Mouse (Mus musculus): ENCODE measurements around the gene Lrfn2. TPM values are rescaled to one million over a fixed set of nuclear protein-coding genes. Genes with fewer than 3 reads are reported as not detected.

Lrfn2 gene
- polyA plus RNA-seq, 1 experiment from 2014 or later: 8.7 TPM

GRCm38 (mm10) chr17:48972866-48973265 lies 40.7 kb downstream of the Lrfn2 start:
- Histone ChIP-seq H3K27me3 (no peaks in the 10 kb centered on the region), H3K9ac (replicated peaks) (no peak overlapping the region), H3K4me3 (no peak overlapping the region), H3K4me1 (peaks cover 52% of the 10 kb centered on the region), H3K27ac (replicated peaks) (no peak overlapping the region), H3K4me2 (replicated peaks) (no peak overlapping the region), H3K36me3 (no peaks in the 10 kb centered on the region), H3K9me3 (no peaks in the 10 kb centered on the region)
- 16% methylated on average over 6 of the region's 6 CpGs for WGBS
- ATAC-seq (replicated peaks): no peak

GRCm38 (mm10) chr17:48973394-48973793 lies 41.2 kb downstream of the Lrfn2 start:
- no peak for ATAC-seq (replicated peaks)
- no peak overlapping the region for H3K4me2 ChIP-seq (replicated peaks)
- no peak overlapping the region for H3K27ac ChIP-seq (replicated peaks)
- no peak overlapping the region for H3K9ac ChIP-seq (replicated peaks)
- no peaks in the 10 kb centered on the region for H3K36me3 ChIP-seq
- H3K9me3 ChIP-seq: no peaks in the 10 kb centered on the region
- peaks cover 57% of the 10 kb centered on the region for H3K4me1 ChIP-seq
- WGBS: 10% methylated on average over 3 of the region's 3 CpGs
- no peaks in the 10 kb centered on the region for H3K27me3 ChIP-seq
- no peak overlapping the region for H3K4me3 ChIP-seq

GRCm38 (mm10) chr17:48975055-48975454 lies 42.9 kb downstream of the Lrfn2 start:
- no peak overlapping the region for H3K9ac ChIP-seq (replicated peaks)
- no peak overlapping the region for H3K4me2 ChIP-seq (replicated peaks)
- peak overlapping the region; percentile 91 for H3K27ac ChIP-seq (replicated peaks)
- no peaks in the 10 kb centered on the region for H3K9me3 ChIP-seq
- WGBS: 35% methylated on average over 4 of the region's 4 CpGs
- peaks cover 58% of the 10 kb centered on the region for H3K4me1 ChIP-seq
- H3K36me3 ChIP-seq: no peaks in the 10 kb centered on the region
- no peaks in the 10 kb centered on the region for H3K27me3 ChIP-seq
- H3K4me3 ChIP-seq: no peak overlapping the region
- no peak for ATAC-seq (replicated peaks)

GRCm38 (mm10) chr17:48976611-48977022 lies 44.4 kb downstream of the Lrfn2 start:
- Histone ChIP-seq H3K36me3 (no peaks in the 10 kb centered on the region), H3K4me2 (replicated peaks) (peak overlapping the region; percentile 20; the same call in 1 of the 2 replicates), H3K4me3 (no peak overlapping the region), H3K27me3 (no peaks in the 10 kb centered on the region), H3K9ac (replicated peaks) (no peak overlapping the region), H3K27ac (replicated peaks) (peak overlapping the region; percentile 91), H3K4me1 (peaks cover 49% of the 10 kb centered on the region), H3K9me3 (no peaks in the 10 kb centered on the region)
- peak; percentile 89 for ATAC-seq (replicated peaks)
- WGBS: 2% methylated on average over 5 of the region's 5 CpGs

- 52% methylated on average over 1 of the region's 1 CpGs for WGBS
- H3K4me3 ChIP-seq: no peak overlapping the region
- no peak for ATAC-seq (replicated peaks)
- H3K4me2 ChIP-seq (replicated peaks): no peak overlapping the region
- H3K36me3 ChIP-seq: no peaks in the 10 kb centered on the region
- H3K27ac ChIP-seq (replicated peaks): no peak overlapping the region; the same call in 1 of the 2 replicates
- no peaks in the 10 kb centered on the region for H3K27me3 ChIP-seq
- H3K9me3 ChIP-seq: no peaks in the 10 kb centered on the region
- peaks cover 18% of the 10 kb centered on the region for H3K4me1 ChIP-seq
- no peak overlapping the region for H3K9ac ChIP-seq (replicated peaks)
Observed at GRCm38 (mm10) chr17:48995256-48995993, 63.2 kb downstream of the Lrfn2 start.

GRCm38 (mm10) chr17:48999463-49000227 lies 67.5 kb downstream of the Lrfn2 start:
- peaks cover 26% of the 10 kb centered on the region for H3K4me1 ChIP-seq
- H3K27ac ChIP-seq (replicated peaks): peak overlapping the region; percentile 71
- H3K9me3 ChIP-seq: no peaks in the 10 kb centered on the region
- no peak overlapping the region for H3K4me3 ChIP-seq
- H3K4me2 ChIP-seq (replicated peaks): peak overlapping the region; percentile 10; the same call in 1 of the 2 replicates
- no peaks in the 10 kb centered on the region for H3K36me3 ChIP-seq
- no peaks in the 10 kb centered on the region for H3K27me3 ChIP-seq
- 7% methylated on average over 11 of the region's 11 CpGs for WGBS
- no peak overlapping the region for H3K9ac ChIP-seq (replicated peaks)
- ATAC-seq (replicated peaks): peak; percentile 91

- H3K27ac ChIP-seq (replicated peaks): no peak overlapping the region
- H3K4me3 ChIP-seq: no peak overlapping the region
- H3K27me3 ChIP-seq: no peaks in the 10 kb centered on the region
- peaks cover 9% of the 10 kb centered on the region; the same call in 1 of the 2 replicates for H3K4me1 ChIP-seq
- H3K9ac ChIP-seq (replicated peaks): no peak overlapping the region
- no peak for ATAC-seq (replicated peaks)
- H3K36me3 ChIP-seq: no peaks in the 10 kb centered on the region
- no peaks in the 10 kb centered on the region for H3K9me3 ChIP-seq
- 78% methylated on average over 7 of the region's 7 CpGs for WGBS
- H3K4me2 ChIP-seq (replicated peaks): no peak overlapping the region
Observed at GRCm38 (mm10) chr17:49009384-49010073, 77.3 kb downstream of the Lrfn2 start.

- Histone ChIP-seq H3K9me3 (no peaks in the 10 kb centered on the region), H3K4me1 (peaks cover 8% of the 10 kb centered on the region; the same call in 1 of the 2 replicates), H3K4me3 (no peak overlapping the region), H3K27me3 (no peaks in the 10 kb centered on the region), H3K36me3 (no peaks in the 10 kb centered on the region), H3K4me2 (replicated peaks) (no peak overlapping the region), H3K9ac (replicated peaks) (no peak overlapping the region), H3K27ac (replicated peaks) (no peak overlapping the region)
- ATAC-seq (replicated peaks): no peak
- 73% methylated on average over 7 of the region's 7 CpGs for WGBS
Observed at GRCm38 (mm10) chr17:49013876-49014600, 81.9 kb downstream of the Lrfn2 start.

- no peaks in the 10 kb centered on the region for H3K36me3 ChIP-seq
- 94% methylated on average over 6 of the region's 6 CpGs for WGBS
- peaks cover 8% of the 10 kb centered on the region; the same call in 1 of the 2 replicates for H3K4me1 ChIP-seq
- H3K9ac ChIP-seq (replicated peaks): no peak overlapping the region
- no peak overlapping the region for H3K4me3 ChIP-seq
- H3K4me2 ChIP-seq (replicated peaks): no peak overlapping the region
- no peak for ATAC-seq (replicated peaks)
- no peak overlapping the region for H3K27ac ChIP-seq (replicated peaks)
- no peaks in the 10 kb centered on the region for H3K9me3 ChIP-seq
- H3K27me3 ChIP-seq: no peaks in the 10 kb centered on the region
Observed at GRCm38 (mm10) chr17:49015368-49015767, 83.2 kb downstream of the Lrfn2 start.

- Histone ChIP-seq H3K4me3 (no peak overlapping the region), H3K27ac (replicated peaks) (no peak overlapping the region), H3K9ac (replicated peaks) (no peak overlapping the region), H3K9me3 (no peaks in the 10 kb centered on the region), H3K27me3 (no peaks in the 10 kb centered on the region), H3K36me3 (no peaks in the 10 kb centered on the region), H3K4me2 (replicated peaks) (no peak overlapping the region), H3K4me1 (peaks cover 8% of the 10 kb centered on the region; the same call in 1 of the 2 replicates)
- 94% methylated on average over 6 of the region's 6 CpGs for WGBS
- ATAC-seq (replicated peaks): no peak
Observed at GRCm38 (mm10) chr17:49016229-49016628, 84.0 kb downstream of the Lrfn2 start.

Data from forebrain, embryonic 15.5 days (tissue).